Mouse (Mus musculus) neural tube, postnatal 0 days (tissue): ENCODE results near the gene Nprl2. TPM values are rescaled to one million over a fixed set of nuclear protein-coding genes. Genes with fewer than 3 reads are reported as not detected.

Source experiments
- polyA plus RNA-seq: library from polyadenylated mRNA; unstranded; fragments of >200 nt; fragmentation: Nextera tagmentation; extraction: Ambion mirVana; gene quantifications from 2 replicates; pipeline ENCODE4 v1.2.1, GENCODE M21; 2015

Gene Nprl2
- 57.7 and 63.8 TPM in 2 replicates for polyA plus RNA-seq

GRCm38 (mm10) chr9:107541474-107542351 lies at the start of gene Nprl2, which contains the start of gene Cyb561d2:
Gene Nprl2 (plus strand): TSS chr9:107542226.
Gene Cyb561d2 (minus strand): TSS chr9:107542193.

GRCm38 (mm10) chr9:107533791-107534407 lies 8.1 kb upstream of the Nprl2 start, which contains the start of gene Tmem115:
Gene Tmem115 (plus strand): TSS chr9:107533945.

GRCm38 (mm10) chr9:107547026-107547425 lies 5.0 kb downstream of the Nprl2 start, which contains the start of gene Zmynd10:
Gene Zmynd10 (plus strand): TSS chr9:107547298.

GRCm38 (mm10) chr9:107551117-107551889 lies 9.3 kb downstream of the Nprl2 start, which contains the start of gene Rassf1:
Gene Rassf1 (plus strand): TSS chr9:107551555.

GRCm38 (mm10) chr9:107563029-107563581 lies 21.1 kb downstream of the Nprl2 start, which contains the start of gene Tusc2:
Gene Tusc2 (plus strand): TSS chr9:107563255.

GRCm38 (mm10) chr9:107567702-107568319 lies 25.8 kb downstream of the Nprl2 start, which contains the start of gene Hyal2:
Gene Hyal2 (plus strand): TSS chr9:107567945.

GRCm38 (mm10) chr9:107576357-107577107 lies 34.5 kb downstream of the Nprl2 start, which contains the start of gene Hyal1:
Gene Hyal1 (plus strand): TSS chr9:107576927.

GRCm38 (mm10) chr9:107578587-107578986 lies 36.6 kb downstream of the Nprl2 start, which contains the start of gene Naa80:
Gene Naa80 (plus strand): TSS chr9:107578887.

GRCm38 (mm10) chr9:107580501-107581317 lies 38.7 kb downstream of the Nprl2 start, which contains the start of gene Hyal3:
Gene Hyal3 (plus strand): TSS chr9:107580818.

GRCm38 (mm10) chr9:107586974-107587832 lies 45.2 kb downstream of the Nprl2 start, which contains the start of gene Ifrd2:
Gene Ifrd2 (plus strand): TSS chr9:107587642.

Other genes with a start within 250 kb of the Nprl2 start
- 7.0 and 8.6 TPM in 2 replicates for gene Cish, start 246.2 kb upstream of the Nprl2 start, polyA plus RNA-seq
- 16.1 and 18.6 TPM in 2 replicates for gene Hemk1, start 203.9 kb upstream of the Nprl2 start, polyA plus RNA-seq
- 8.6 and 8.8 TPM in 2 replicates for gene 6430571L13Rik, start 201.6 kb upstream of the Nprl2 start, polyA plus RNA-seq
- 8.8 and 11.5 TPM in 2 replicates for gene Cacna2d2, start 142.6 kb upstream of the Nprl2 start, polyA plus RNA-seq
- gene Tmem115, start 8.3 kb upstream of the Nprl2 start, polyA plus RNA-seq: 48.4 and 50.3 TPM in 2 replicates
- 64.1 and 65.4 TPM in 2 replicates for gene Cyb561d2, start within 50 bp of the Nprl2 start, polyA plus RNA-seq
- gene Zmynd10, start 5.1 kb downstream of the Nprl2 start, polyA plus RNA-seq: 2.3 and 2.8 TPM in 2 replicates
- gene Rassf1, start 9.3 kb downstream of the Nprl2 start, polyA plus RNA-seq: 33.1 and 41.1 TPM in 2 replicates
- 121 and 123 TPM in 2 replicates for gene Tusc2, start 21.0 kb downstream of the Nprl2 start, polyA plus RNA-seq
- gene Hyal2, start 25.7 kb downstream of the Nprl2 start, polyA plus RNA-seq: 40.8 and 41.1 TPM in 2 replicates
- gene Hyal1, start 34.7 kb downstream of the Nprl2 start, polyA plus RNA-seq: 5.3 and 5.8 TPM in 2 replicates
- gene Naa80, start 36.7 kb downstream of the Nprl2 start, polyA plus RNA-seq: 19.3 and 21.4 TPM in 2 replicates
- 1.8 and 2.2 TPM in 2 replicates for gene Hyal3, start 38.6 kb downstream of the Nprl2 start, polyA plus RNA-seq
- 10.7 and 15.2 TPM in 2 replicates for gene Ifrd2, start 45.4 kb downstream of the Nprl2 start, polyA plus RNA-seq
- gene Sema3b, start 67.0 kb downstream of the Nprl2 start, polyA plus RNA-seq: 8.4 and 9.7 TPM in 2 replicates
- gene Gnai2, start 93.1 kb downstream of the Nprl2 start, polyA plus RNA-seq: 303 and 324 TPM in 2 replicates
- gene Slc38a3, start 127.3 kb downstream of the Nprl2 start, polyA plus RNA-seq: 54.2 and 66.6 TPM in 2 replicates
- 3.0 and 4.8 TPM in 2 replicates for gene Gnat1, start 137.5 kb downstream of the Nprl2 start, polyA plus RNA-seq
- 8.0 and 9.4 TPM in 2 replicates for gene Sema3f, start 168.2 kb downstream of the Nprl2 start, polyA plus RNA-seq
- 136 and 143 TPM in 2 replicates for gene Rbm5, start 228.8 kb downstream of the Nprl2 start, polyA plus RNA-seq